Mouse (Mus musculus): Measurements from ENCODE around the gene Cdc14a.

Gene Cdc14a

DNA sequence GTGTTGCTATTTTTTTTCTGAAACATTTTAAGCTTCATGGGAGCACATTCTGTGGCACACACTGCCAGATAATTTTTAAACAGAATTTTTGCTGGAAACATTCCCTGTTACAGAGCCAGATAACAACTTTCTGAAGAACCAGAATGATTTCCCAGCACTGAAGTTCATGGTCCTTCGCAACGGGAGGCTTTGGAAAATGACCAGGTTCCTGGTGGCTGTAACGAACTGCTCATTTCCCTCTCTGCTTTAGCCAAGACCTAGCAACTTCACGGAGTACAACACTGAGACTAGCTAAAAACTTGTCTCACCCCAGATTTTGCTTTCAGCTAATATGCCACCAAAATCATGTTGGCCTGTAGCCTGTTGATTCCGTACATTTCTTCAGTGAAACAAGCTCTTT, 160.8 kb downstream of the Cdc14a start:
- peak; percentile 44 for DNase-seq

DNA sequence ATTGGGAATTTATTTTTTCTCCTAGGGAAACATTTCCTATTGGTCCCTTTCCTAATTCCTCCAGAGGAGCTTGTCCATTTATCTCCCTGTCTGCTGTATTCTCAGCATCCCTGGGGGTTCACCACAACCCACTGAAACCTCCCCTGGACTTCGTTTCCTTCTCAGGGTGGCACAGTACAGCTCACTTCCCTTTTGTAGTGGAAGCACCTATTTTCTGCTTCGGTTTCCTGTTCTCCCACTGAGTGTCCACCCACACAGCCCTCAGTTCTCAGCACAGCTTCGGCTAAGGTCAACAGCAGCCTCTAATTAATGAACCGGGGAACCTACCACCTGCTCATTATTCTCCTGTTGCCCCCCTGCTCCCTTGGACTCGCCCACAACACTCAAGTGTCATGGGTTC, 167.7 kb downstream of the Cdc14a start:
- DNase-seq = no peak

DNA sequence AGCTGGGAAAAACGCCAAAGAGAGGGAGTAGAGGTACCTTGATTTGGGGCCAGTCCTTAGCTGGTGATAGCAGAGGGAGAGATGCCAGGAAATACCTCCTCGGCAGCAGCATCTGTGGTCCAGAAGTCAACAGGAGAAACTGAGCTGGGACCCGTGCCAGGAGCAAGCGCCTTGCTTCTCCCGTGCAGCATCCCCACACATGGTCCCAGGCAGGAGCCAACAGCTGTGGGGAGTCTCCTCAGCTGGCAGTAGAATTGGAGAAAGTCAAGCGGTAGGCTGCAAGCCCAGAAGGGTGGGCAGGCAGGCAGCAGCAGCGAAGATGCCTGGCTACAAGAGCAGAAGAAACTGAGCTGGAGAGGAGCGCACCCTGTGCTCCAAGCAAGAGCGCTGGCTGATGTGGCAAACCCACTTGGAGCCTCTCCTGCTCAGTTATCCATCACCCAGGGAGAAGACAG, 170.7 kb downstream of the Cdc14a start, which contains the start of gene Gpr88:
TSS of gene Gpr88 (minus strand) at position 427 of the 455 bp plus-strand sequence.
- peak; percentile 63 for DNase-seq

DNA sequence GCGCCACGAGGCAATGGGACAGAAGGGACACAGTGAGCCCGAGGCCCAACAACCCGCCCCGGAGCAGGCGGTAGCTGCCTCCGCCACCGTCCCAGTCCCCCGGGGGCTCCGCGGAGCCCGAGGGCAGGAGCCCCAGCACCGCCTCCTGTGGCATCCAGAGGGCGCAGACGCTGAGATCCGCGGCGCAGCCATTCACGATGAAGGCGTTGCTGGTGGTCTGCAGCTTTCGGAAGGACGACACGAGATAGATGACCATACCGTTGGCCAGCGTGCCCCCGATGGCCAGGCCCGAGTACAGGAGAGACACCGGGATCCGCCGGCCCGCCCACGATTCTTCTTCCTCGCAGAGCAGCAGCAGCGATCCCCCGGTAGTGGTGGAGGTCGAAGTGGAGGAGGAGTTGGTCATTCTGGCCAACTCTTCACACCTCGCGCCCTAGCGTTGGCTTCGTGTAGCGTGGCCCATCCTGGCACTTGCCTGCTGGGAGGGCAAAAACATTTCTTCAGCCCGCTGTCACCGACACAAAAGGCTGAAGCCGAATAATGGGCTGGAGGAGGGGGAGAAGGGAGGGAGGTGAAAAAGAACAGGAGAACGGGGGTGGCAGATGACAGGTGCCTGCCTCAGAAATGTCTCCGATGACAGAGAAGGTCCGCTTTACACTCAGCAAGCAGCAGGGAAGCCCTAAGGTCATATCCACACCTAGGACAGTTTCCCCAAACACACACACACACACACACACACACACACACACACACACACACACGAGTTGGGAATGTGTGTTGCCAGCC, 171.4 kb downstream of the Cdc14a start:
- DNase-seq = peak; percentile 12

DNA sequence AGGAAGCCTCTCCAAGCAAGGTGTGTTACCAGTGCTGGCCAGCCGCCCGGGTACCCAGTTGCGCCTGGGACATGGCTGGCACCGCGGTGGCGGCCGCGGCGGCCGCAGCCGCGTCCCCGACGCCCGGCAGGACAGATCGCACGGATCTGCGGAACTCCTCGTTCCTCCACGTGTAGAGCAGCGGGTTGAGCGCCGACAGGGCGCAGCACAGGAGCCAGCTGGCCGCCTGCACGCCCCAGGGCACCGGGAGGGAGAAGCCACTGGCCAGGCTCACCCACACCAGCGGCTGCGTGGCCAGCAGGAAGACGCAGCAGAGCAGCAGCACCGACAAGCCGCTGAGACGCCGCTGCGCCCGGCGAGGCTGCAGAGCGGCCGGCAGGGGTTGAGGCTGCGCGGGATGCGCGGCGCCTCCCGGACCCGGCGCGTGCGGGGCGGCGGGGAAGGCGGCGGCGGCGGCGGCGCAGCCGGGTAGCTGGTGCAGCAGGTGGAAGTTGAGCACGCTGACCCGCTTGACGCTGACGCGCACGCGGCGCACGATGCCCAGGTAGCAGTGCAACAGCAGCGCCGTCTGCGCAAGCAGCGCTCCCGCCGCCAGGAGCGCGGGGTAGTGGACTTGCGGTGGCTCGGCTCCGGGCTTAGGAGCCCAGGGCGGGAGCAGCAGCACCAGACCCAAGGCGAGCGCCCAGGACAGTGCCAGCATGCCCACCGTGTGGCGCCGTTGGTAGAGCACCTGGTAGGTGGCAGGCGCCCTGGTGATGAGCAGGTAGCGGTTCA, 172.2 kb downstream of the Cdc14a start:
- DNase-seq = peak; percentile 21

DNA sequence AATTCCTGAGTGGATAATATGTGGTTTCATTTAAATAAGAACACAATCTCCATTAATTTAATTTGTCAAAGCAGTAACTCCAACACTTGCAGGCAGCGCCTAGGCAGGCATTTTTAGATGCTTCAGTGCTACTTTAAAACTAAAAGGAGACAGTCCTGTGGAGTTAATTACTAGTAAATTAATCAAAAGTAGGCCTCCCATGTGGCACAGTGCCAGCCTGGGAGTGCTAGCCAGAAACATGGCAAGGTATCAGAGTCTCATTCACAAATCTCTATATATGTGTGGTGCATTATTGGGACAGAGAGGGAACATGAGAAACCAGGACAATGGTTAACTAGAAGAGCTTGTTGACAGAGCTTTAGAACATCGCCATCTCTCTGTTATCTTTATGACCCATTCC, 174.8 kb downstream of the Cdc14a start:
- no peak for DNase-seq

DNA sequence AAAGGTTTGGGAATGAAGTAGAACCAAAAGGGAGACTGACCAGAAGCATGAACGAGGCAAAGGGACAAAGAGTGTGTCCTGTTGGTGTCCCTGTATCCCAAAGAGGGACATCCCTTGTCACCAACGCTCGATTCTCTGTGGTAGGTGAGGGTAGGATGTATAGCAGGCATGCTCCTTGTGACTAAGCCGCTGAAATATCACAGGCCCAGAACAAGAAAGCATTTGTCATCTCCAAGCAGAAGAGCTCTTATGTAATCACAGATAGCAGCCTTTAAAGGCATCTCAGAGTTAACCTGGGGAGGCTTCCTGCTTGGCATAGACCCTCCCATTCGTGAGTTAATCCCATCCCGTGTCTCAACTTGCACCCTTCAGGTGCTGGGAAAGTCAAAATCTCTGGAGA, 179.4 kb downstream of the Cdc14a start:
- DNase-seq = no peak

DNA sequence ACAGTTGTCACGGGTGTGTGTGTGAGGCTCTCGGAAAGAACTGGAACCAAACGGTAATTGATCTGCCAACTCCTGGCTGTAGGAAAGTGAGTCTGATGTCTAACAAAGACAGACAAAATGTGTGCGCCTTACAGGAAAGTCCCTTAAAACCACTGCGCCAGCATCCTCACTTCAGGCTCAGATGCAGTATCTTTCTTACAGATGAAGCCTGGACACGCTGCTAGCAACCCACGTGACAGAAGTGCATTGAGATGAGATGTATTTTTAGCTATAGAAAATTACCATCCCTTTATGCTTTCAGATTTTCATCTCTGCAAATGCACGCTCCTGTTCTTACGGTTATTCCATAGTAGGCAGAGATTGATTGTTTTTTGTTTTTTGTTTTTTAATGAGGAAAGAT, 181.1 kb downstream of the Cdc14a start:
- DNase-seq = no peak

DNA sequence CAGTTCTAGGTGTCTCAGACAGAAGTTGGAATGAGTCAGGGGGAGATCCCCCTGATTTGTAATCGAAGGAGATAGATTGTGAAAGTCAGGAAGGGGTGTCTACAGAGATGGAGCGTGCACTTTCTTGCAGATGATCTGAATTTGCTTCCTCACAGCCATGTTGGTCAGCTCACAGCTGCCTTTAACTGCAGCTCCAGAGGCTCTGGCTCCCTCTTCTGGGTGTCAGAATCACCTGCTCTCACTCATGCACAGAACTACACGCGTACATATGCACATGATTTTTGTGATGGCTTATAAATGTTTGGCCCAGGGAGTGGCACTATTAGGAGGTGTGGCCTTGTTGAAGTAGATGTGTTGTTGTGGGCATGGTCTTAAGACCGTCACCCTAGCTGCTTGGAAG, 186.3 kb downstream of the Cdc14a start:
- no peak for DNase-seq

DNA sequence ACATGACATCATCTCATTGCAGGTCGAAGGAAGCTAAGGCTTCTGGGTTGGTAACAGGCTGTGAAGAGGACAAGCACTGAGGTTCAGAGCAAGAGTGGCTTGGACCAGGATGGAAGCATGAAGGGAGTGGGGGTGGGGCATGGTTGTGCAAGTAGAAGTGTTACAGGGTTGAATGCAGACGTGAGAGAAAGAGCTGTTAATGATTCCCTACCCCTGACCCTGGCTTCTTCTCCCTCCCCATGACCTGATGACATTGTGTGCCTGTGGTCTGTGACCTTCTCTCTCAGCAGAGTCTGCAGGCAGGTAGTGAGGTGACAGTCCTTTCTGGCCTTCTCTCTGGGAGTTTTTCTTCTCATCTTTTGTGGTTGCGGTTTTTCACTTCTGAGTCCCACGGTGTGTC, 187.0 kb downstream of the Cdc14a start:
- DNase-seq = no peak

DNA sequence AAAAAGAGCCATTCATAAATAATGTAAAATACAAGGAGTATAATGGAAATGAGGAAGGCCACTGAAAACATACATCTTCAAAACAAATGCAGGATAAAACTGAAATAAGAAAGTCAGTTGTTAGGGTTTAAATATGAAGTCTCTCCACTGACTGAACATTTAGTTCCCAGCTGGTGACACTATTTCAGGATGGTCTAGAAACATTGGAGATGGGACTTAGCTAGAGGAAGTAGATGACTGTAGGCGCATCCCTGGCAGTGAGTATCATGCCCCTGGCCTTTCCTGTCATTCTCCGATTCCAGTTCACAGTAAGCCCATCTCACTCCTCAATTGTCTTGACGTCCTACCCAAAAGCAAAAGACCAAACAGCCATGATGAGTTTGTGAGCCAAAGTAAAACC, 190.3 kb downstream of the Cdc14a start:
- DNase-seq = no peak

DNA sequence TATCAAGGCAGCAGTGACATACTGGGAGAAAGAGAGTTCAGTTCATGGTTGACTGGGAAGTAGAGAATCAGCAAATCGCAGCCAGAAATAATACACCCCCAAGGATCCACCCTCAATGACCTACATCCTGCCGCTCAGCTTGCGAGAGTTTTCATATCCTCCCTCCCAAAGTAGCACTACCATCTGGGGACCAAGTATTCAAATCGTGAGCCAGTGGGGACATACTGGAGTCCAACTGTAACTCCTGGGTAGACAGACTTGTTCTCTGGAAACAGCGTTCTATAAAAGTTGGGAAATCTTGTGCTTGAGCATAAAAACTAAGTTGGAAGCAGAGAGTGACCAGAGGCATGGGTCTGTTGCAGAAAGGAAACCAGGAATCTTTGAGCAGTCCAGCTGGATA, 191.1 kb downstream of the Cdc14a start:
- no peak for DNase-seq

DNA sequence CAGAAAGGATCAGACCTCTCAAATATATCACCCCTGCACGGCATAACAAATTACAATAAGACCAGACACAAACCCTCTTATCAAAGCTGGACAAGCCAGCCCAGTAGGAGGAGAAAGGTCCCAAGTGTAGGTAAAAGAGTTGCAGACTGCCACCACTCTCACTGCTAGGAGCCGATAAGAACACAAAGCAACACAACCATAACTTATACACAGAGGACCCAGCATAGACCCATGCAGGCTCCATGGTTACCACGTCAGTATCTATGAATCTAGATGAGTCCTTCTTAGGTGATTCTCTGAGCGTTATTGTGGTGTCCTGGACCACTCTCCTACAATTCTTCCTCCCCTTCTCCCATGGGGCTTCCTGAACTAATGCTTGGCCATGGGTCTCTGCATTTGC, 194.5 kb downstream of the Cdc14a start:
- DNase-seq = no peak

DNA sequence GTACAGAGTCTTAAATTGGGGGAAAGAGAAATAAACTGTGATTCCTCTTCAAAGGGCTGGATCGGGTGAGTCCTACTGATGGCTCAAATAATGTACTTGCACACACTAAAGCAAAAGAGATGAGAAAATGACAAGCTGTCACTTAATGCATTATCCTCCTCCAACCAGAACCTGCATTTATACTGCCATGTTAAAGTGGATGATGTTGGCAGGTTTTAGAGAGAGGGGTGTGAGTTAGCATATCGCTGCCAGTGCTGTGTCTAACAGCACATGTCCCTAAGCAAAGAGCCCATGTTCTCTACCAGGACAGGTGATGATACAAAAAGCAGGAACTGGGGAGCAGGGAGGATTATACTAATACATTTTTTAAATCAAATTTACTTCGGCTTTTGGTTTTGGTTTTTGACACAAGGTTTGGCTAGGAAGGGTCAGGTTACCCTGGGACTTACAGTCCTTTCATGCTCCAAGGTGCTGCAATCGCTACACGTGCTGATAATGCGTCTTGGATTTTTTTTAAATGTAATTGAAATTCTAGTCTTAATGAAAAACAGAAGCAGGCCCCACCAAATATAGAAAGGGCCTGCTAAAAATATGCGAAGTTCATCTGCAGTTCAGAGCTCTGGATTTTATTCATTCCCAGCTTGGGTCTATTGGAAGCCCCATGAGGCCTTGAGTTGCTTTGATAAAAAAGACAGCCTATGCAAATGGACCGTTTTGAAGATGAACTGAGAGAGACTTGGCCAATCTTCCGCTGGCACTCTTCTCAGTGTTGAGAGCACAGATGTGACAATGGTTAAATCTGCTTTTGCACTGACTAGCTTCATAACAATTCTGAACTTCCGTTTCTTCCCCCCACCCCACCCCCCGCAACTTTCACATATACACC, 195.2 kb downstream of the Cdc14a start:
- no peak for DNase-seq

DNA sequence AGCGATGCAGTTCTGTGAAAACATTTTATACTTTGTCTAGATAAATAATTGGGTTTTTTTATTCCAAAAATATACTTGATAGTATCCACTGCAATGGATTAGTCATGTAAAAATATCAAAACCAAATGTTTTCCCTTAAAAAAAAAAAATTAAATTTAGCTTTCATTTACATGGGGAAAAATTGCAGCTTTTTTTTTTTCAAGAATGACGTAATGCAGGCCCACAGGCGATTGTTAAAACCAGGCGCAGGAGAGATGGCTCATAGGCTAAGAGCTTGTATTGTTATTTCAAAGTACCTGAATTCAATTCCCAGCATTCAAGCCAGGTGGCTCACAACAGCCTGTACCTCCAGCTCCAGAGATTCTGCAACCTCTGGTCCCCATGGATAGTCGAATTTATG, 196.4 kb downstream of the Cdc14a start:
- no peak for DNase-seq

DNA sequence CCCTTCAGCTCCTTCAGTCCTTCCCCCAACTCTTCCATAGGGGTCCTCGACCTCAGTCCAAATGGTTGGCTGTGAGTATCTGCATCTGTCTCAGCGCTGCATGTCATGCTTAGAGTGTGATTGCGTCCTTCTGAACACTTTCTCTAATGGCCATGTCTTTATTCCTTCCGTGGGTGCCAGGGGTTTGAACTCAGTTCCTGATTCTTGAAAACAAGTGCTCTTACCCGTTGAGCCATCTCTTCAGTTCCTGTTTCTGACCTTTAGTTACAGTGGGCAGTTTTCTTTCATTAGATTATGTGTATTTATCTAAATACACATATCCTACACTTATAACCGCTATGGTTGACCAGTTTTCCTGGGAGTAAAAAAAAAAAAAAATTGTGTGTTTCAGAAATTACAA, 196.9 kb downstream of the Cdc14a start:
- DNase-seq = no peak
